Mouse (Mus musculus) megakaryocyte, embryonic 14.5 days (primary cell): ENCODE measurements at regions not wholly inside any gene's neighbourhood (a gene's known extent, or its start where the extent isn't known, plus 50 kb on each side); places are given as distances from the start of the nearest gene placed in this dataset.

ENCODE experiments used
- H3K27me3 ChIP-seq: replicated peaks from 2 replicates; pipeline ENCODE3; 2012; ENCODE audit warnings: inconsistent platforms
- H3K36me3 ChIP-seq: replicated peaks from 2 replicates; pipeline ENCODE3; 2012; ENCODE audit warnings: low read length, inconsistent platforms, mixed read lengths
- H3K4me1 ChIP-seq: 2 replicates; pipeline ENCODE4 v1.6.1; 2012; ENCODE audit warnings: inconsistent platforms
- H3K4me3 ChIP-seq: replicated peaks from 2 replicates; pipeline ENCODE3; 2012; ENCODE audit warnings: moderate library complexity, mild to moderate bottlenecking, inconsistent platforms
- H3K9me3 ChIP-seq: 2 replicates; pipeline ENCODE4 v1.6.1; 2012; ENCODE audit warnings: inconsistent platforms
- FLI1 ChIP-seq: IDR thresholded peaks from 2 replicates; pipeline ENCODE4 v1.6.1; 2012; ENCODE audit warnings: low read length, inconsistent platforms, mixed read lengths
- GATA1 ChIP-seq: IDR thresholded peaks from 3 replicates; pipeline ENCODE4 v1.6.1; 2012; ENCODE audit warnings: mixed read lengths, low read length, inconsistent platforms, borderline replicate concordance

DNA sequence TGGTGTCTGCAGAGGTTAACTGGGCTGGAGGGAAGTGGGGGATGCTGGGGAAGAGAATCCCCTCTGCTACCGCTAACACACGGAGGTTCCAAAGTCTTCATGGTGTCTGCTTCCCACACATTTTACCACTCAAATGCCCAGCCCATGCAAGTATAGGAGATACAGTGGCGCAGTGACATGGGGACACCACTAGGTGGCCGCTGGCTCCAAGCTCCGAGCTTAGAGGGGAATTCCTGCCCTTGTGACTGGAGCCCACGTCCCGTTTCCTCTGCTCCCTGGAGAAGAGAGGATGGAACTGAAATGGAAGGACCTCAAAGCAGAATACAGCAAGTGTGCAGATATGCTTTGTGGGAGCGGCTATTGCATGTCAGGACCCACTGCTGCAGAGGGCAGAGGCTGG is 218.2 kb downstream of the Cyp26b1 start:
- Histone ChIP-seq H3K4me3 (no peak overlapping the region), H3K4me1 (peaks cover 5% of the 10 kb centered on the region; the same call in 1 of the 2 replicates), H3K27me3 (peaks cover 41% of the 10 kb centered on the region), H3K36me3 (no peaks in the 10 kb centered on the region), H3K9me3 (no peaks in the 10 kb centered on the region)
- no peak for TF ChIP-seq FLI1
- no peak for TF ChIP-seq GATA1

DNA sequence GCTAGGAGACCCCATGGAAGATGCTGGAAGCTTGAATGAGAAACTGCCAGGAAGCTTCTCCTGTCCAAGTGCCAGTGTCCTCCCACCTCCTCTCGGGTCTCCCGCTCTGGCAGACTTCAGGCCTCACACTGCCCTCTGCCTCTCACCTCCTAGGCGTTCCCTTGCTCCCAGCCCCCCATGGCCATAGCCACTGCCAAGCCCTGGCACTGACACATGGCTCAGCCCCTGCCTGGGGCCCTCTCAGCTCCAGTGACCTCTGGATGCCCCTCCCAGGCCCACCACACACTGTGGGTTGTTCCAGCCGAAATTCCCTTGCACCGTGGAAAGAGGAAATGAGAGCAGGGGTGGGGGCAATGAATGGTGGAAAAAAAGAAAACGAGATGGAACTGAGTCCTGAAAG is 227.3 kb downstream of the Cyp26b1 start:
- no peaks in the 10 kb centered on the region for H3K36me3 ChIP-seq
- peaks cover 20% of the 10 kb centered on the region for H3K27me3 ChIP-seq
- no peaks in the 10 kb centered on the region for H3K4me1 ChIP-seq
- no peak for TF ChIP-seq GATA1
- no peak for TF ChIP-seq FLI1
- no peak overlapping the region for H3K4me3 ChIP-seq
- no peaks in the 10 kb centered on the region for H3K9me3 ChIP-seq

DNA sequence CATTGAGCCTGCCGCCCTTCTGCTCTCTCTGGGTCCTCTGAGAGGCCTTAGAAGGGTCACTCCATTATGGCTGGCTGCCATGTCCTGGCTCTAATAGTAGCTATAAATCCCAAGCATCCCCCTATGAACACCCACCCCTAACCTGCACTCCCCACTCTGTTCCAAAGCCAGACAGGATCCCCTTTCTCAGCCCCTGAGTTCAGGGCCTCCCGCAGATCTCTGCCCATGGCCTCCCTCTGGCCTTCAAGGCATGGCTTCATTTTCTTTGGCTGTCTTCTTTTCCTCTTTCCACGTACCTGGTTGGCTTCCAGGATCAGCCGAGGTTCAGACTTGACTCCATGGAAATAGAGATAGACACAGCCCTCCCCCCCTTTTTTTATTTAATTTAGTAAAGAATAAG is 227.8 kb downstream of the Cyp26b1 start:
- Histone ChIP-seq H3K4me1 (no peaks in the 10 kb centered on the region), H3K9me3 (no peaks in the 10 kb centered on the region), H3K27me3 (peaks cover 20% of the 10 kb centered on the region), H3K36me3 (no peaks in the 10 kb centered on the region), H3K4me3 (no peak overlapping the region)
- no peak for TF ChIP-seq FLI1

DNA sequence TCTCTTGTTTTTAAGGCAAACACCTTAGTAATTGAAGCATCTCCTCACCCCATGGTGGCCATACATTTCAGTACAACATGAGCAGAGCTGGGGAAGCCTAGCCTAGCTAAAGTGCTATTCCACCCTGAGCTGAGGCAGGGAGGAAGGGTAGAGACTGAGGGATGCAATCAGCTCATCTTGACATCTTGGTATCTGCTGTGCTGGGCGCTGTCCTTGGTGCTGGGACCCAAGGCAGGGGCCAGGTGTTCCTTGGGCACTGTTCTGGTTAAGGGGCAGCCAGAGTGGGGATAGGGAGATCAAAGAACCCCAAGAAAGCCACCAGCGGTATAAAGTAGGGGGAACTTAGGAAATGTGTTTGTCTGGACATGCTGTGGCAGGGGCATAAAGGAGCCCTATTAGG is 228.7 kb downstream of the Cyp26b1 start:
- Histone ChIP-seq H3K9me3 (no peaks in the 10 kb centered on the region), H3K27me3 (peaks cover 12% of the 10 kb centered on the region), H3K4me1 (no peaks in the 10 kb centered on the region), H3K4me3 (no peak overlapping the region), H3K36me3 (no peaks in the 10 kb centered on the region)
- TF ChIP-seq FLI1, result no peak

DNA sequence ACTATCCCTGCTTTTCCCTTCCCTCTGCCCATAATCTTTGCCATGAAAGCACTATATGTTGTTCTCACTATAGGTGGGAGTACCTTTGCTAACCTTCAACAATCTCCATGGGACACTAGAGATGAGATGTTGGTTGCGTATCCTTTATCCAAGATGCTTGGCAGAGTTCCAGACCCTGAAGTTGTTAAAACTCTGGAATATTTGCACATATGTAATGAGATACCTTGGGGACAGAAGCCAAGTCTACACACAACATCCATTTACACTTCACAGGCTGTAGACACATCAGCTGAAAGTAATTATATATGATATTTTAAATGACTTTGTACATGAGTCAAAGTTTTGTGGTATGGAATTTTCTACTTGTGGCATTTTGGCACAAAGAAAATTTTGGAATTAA is 231.4 kb downstream of the Cyp26b1 start:
- Histone ChIP-seq H3K36me3 (no peaks in the 10 kb centered on the region), H3K9me3 (no peaks in the 10 kb centered on the region), H3K4me3 (no peak overlapping the region), H3K27me3 (peaks cover 12% of the 10 kb centered on the region), H3K4me1 (no peaks in the 10 kb centered on the region)
- TF ChIP-seq GATA1 (no peak), FLI1 (no peak)

DNA sequence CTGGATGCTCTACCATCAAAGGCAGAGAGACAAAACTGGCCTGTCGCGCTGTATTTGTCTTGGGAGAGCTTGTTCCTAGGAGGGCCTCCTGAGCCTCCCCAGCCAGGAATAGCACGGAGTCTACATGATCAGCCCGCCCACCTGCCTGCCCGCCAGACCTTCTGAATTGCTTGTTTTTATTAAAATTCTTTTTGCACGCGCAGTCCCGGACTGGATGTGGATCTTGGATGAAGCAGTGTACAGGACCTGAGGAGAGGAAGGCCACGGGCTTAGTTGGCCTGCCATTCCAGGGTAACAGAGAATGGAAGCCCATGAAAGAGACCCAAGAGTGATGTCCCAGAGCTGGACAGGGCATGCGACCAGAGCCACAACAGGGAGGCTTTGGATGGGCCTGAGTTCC is 235.8 kb downstream of the Cyp26b1 start:
- H3K27me3 ChIP-seq, result peaks cover 3% of the 10 kb centered on the region
- TF ChIP-seq GATA1, result no peak
- TF ChIP-seq FLI1, result no peak
- no peaks in the 10 kb centered on the region for H3K4me1 ChIP-seq
- peaks cover 7% of the 10 kb centered on the region; the same call in 1 of the 2 replicates for H3K9me3 ChIP-seq
- no peaks in the 10 kb centered on the region for H3K36me3 ChIP-seq
- no peak overlapping the region for H3K4me3 ChIP-seq

DNA sequence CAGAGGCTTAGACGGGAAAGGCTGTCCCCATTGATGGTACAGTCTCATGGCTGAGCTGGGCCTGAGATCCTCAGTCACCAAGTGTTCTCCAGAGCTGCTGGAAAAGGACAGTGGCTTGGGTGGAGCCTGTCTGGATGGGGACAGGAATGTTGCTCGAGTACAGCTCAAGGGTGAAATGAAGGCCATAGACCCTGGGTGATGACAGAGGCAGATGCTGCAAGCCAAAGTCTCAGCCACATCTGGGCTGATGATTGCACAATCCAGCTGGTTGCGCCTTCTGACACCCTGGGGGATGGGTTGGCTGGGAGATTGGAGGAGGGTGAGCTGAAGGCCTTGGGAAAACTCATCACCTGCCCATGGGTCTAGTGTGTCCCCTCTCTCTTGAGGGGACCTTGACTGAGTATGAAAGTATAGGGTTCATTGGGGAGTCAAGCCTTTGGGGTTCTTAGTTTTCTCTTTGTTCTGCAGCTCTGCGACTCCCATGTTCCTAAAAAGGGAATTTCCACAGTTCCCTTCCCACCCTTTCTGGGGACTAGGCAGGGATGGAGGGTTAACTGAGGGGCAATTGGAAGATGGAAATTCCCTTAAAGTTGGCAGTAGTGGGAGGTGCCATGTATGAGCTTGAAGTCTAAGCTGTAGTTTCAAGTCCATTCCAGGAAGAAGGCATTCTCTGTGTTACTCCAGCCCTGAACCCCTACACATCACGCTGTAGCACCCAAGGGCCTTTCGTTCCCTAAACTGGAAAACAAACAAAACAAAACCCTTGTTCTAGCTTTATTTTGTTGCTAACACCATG is 240.1 kb downstream of the Cyp26b1 start:
- H3K4me1 ChIP-seq, result no peaks in the 10 kb centered on the region
- no peak overlapping the region for H3K4me3 ChIP-seq
- TF ChIP-seq FLI1 (no peak), GATA1 (no peak)
- H3K9me3 ChIP-seq, result peaks cover 7% of the 10 kb centered on the region; the same call in 1 of the 2 replicates
- no peaks in the 10 kb centered on the region for H3K36me3 ChIP-seq
- H3K27me3 ChIP-seq, result peaks cover 7% of the 10 kb centered on the region

DNA sequence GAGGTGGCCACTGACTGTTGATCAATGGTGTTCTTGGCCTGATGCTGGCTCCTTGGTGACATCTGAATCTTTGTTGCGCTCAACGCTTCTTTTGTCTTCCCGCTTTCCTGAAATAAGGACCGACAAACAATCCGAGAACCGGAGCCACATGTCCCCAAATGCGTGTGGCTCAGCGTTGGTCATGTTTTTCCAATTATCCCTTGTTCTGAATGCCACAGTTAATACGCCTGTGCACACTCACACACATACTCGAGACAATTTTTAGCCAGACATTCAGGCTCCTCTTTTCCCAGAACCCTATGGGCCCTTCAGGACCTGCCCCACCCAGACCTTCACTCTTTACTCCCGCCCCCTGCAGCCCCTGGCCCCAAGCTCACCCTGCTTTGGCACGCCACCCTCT is 248.8 kb downstream of the Cyp26b1 start:
- no peaks in the 10 kb centered on the region for H3K36me3 ChIP-seq
- no peak overlapping the region for H3K4me3 ChIP-seq
- no peaks in the 10 kb centered on the region for H3K4me1 ChIP-seq
- TF ChIP-seq GATA1 (no peak), FLI1 (no peak)
- peaks cover 3% of the 10 kb centered on the region for H3K27me3 ChIP-seq
- H3K9me3 ChIP-seq, result no peaks in the 10 kb centered on the region

DNA sequence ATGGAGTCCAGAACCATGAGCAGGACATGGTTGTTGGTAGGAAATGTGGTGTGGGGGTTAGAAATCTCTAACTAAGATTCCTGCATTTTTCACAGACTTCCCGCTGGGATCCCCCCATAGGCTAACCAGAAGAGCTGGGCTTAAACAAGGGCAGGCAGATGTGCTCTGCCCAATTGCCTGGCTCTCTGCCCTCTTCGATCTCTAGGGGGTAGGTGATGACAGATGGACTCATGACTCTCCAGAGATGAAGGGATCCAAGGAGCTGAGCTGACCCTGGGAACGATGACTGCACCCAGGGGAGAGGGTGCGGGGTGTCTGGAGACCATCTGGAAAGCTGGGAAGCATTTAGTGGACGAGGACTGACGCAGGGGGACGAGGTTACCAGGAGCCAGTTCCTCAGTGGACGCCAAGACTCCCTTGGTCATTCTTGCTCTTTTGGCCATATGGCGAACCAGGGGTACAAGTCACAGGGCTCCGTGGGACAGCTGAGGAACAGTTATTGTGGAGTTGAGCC is 260.0 kb downstream of the Cyp26b1 start:
- Histone ChIP-seq H3K36me3 (no peaks in the 10 kb centered on the region), H3K4me1 (no peaks in the 10 kb centered on the region), H3K4me3 (no peak overlapping the region), H3K9me3 (peaks cover 27% of the 10 kb centered on the region), H3K27me3 (peaks cover 21% of the 10 kb centered on the region)
- no peak for TF ChIP-seq GATA1

DNA sequence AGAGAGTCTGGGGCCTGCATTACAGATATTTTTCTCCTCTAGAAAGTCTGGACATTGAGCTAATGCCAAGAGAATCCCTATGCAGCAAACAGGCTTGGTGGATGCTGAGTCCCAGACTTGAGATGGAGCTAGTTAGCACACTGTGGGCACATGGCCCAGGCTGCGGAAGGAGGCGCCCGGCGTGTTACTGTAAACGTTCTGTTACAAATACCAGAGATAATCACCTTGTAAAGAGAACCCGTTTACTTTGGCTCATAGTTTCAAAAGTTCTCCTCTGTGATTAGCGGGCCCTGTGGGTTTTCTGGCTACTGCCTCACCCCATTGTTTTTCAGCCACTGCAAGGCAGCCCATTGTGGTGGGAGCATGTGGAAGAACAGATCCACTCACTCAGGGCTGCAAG is 264.6 kb downstream of the Cyp26b1 start:
- TF ChIP-seq GATA1 (no peak), FLI1 (no peak)
- Histone ChIP-seq H3K9me3 (peaks cover 37% of the 10 kb centered on the region), H3K4me1 (peaks cover 12% of the 10 kb centered on the region), H3K27me3 (peaks cover 44% of the 10 kb centered on the region), H3K36me3 (no peaks in the 10 kb centered on the region), H3K4me3 (no peak overlapping the region)
